Mouse (Mus musculus): ENCODE results near the gene Sycp2l. TPM values are rescaled to one million over a fixed set of nuclear protein-coding genes. Genes with fewer than 3 reads are reported as not detected.

The Sycp2l gene
- polyA plus RNA-seq (2012; rRNA removed; ENCODE audit: low replicate concordance) = not detected in 2 replicates

GRCm38 (mm10) chr13:41113940-41114339 lies at the start of gene Sycp2l:
Gene Sycp2l, plus strand, starts transcription at chr13:41114307.

DNA sequence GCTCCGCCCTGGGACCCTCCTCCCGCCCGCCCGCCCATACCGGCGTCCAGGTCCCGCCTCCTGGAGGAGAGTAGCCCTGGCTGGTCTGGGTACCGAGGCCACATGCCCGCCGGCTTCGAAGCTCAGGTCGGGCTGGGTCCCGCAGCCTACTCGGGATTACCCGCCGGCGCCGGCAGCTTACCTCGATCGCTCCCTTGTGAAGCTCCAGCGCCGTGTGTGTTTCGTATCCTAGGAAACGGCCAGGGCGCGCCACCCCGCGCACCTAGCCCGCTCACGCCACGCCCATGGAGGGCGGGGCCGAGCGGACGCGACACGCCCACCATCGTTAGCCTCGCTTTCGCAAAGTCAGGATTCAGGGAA lies 34.7 kb upstream of the Sycp2l start, which contains the start of gene Mak:
Gene Mak, minus strand, starts transcription at position 286 of the 360 bp plus-strand sequence.

GRCm38 (mm10) chr13:41110935-41111334 lies 3.2 kb upstream of the Sycp2l start, which contains the start of gene Gcm2:
Gene Gcm2, minus strand, starts transcription at chr13:41111035.

DNA sequence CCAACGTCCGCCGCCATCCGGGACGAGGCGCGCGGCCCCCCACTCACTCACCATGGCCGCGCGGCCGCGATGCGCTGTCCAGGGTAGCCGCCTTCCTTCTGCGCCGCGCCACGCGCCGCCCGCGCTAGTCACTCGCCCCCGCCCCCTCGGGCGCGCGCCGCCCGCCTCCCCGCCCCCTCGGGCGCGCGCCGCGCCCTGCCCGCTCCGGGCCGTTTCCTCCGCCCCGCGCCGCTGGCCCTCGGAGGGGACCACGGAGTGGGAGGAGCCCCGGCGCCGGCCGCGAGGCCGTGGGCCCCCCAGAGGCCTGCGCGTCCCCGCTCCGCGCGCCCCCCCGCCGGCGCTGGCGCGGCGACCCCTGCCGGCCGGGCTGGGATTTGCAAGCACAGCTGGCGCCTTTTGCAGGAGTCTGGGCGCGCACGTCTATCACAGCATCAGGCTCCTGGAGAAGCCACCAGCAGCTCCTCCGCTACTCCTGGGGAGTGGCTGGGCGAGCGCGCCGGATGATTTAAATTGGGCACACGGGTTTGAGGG lies 106.3 kb downstream of the Sycp2l start, which contains the start of gene Elovl2:
Gene Elovl2, minus strand, starts transcription at position 102 of the 531 bp plus-strand sequence.

Other genes with a start within 250 kb of the Sycp2l start
- 40.0 and 54.5 TPM in 2 replicates for gene Pak1ip1, start 113.3 kb upstream of the Sycp2l start, polyA plus RNA-seq (2012; rRNA removed; ENCODE audit: low replicate concordance)
- gene Tmem14c, start 98.0 kb upstream of the Sycp2l start, polyA plus RNA-seq (2012; rRNA removed; ENCODE audit: low replicate concordance) = 86.8 and 152 TPM in 2 replicates
- gene Mak, start 34.6 kb upstream of the Sycp2l start, polyA plus RNA-seq (2012; rRNA removed; ENCODE audit: low replicate concordance) = 0.10 TPM in 1 of 2 replicates, not detected in the other
- 0.05 TPM in 1 of 2 replicates, not detected in the other for gene Gcm2, start 3.3 kb upstream of the Sycp2l start, polyA plus RNA-seq (2012; rRNA removed; ENCODE audit: low replicate concordance)
- gene Elovl2, start 106.1 kb downstream of the Sycp2l start, polyA plus RNA-seq (2012; rRNA removed; ENCODE audit: low replicate concordance) = 0.35 TPM in 1 of 2 replicates, not detected in the other
- gene Smim13, start 135.5 kb downstream of the Sycp2l start, polyA plus RNA-seq (2012; rRNA removed; ENCODE audit: low replicate concordance) = 6.7 and 9.8 TPM in 2 replicates
- gene Gm17364, start 159.7 kb downstream of the Sycp2l start, polyA plus RNA-seq (2012; rRNA removed; ENCODE audit: low replicate concordance) = not detected in 2 replicates

Data from mammary gland, adult 2 months (tissue).